Mouse (Mus musculus): ENCODE measurements at regions not wholly inside any gene's neighbourhood (a gene's known extent, or its start where the extent isn't known, plus 50 kb on each side); places are given as distances from the start of the nearest gene placed in this dataset.

DNA sequence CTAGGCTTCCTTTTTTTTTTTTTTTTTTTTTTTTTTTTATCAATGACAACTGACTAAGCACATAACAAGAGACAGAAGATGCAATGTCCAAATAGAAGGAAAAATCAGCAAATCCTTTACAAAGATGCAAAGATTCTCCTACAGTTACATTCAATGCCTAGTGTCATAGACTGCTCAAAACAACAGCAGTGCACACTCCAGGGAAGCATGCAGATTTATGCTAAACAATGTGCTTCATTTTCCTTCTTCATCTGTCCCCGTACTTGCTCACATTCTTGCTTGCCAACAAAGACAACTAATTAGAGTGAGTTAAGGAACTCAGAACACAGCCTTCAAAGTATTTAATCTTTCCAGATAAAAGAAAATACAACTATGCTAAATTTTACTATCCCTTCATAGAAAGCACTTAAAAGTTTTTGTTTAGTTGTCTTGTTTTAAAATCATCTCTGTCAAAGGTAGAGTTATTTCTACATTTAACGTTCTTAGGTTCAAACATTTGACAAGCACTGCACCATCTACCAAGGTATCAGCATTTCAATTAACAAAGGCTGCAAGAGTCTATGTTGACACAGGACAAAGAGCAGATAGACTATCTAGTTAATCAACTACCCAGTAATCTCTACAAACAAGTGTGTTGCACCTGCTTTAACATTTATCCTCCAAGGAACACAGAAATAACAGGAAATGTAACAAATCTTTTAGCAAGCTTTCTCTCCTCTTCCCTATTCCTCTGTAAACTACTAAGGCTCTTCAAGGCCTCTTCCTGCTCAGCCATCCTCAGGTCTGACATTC lies 86.7 kb downstream of the Sucnr1 start:
- TF ChIP-seq POLR2A (IDR thresholded peaks at IDR 0.05; ENCODE audit: borderline replicate concordance, low read depth, low read length) = no peak
- no peak for TF ChIP-seq CTCF (IDR thresholded peaks at IDR 0.05; ENCODE audit: low read depth, low read length)

Data from bone marrow macrophage, adult 2 months (primary cell).